In the genomic region with DNA sequence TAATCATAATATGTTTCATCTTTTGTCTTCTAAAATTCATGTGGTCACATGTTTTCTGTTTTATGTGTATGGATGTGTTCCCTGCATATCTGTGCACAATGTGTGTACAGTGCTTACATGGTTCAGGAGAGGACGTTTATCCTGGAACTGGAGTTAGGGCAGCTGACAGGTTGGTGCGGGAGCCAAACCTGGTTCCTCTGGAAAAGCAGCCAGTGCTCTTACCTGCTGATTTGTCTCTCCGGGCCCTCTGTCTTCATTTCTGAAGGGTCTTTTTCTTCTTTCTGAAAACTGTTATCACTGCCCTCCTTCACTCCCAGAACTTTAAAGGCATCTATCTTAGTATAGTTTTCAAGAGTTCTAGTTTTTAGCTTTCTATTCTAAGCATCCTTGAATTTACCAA, we compare ENCODE assay signal across 13 mouse cellular contexts. TPM values are rescaled to one million over a fixed set of nuclear protein-coding genes. Genes with fewer than 3 reads are reported as not detected.
"Had no signal": no experiment of that assay in that cellular context is flagged by ENCODE, and none has a peak within 500 bp of the region (broad histone marks: within the 10 kb centered on the region; RNA-seq: fewer than 3 reads in every experiment).

No protein-coding gene starts in this region.

- H3K9me3 ChIP-seq: midbrain, embryonic 10.5 days; midbrain, embryonic 13.5 days; neural tube, embryonic 13.5 days; neural tube, embryonic 15.5 days had no signal

- H3K27me3 ChIP-seq: midbrain, embryonic 13.5 days; neural tube, embryonic 13.5 days; neural tube, embryonic 15.5 days had no signal

- H3K4me1 ChIP-seq: midbrain, embryonic 10.5 days; midbrain, embryonic 13.5 days; neural tube, embryonic 13.5 days; neural tube, embryonic 15.5 days had no signal

- H3K9ac ChIP-seq: lung, embryonic 14.5 days; midbrain, embryonic 13.5 days; neural tube, embryonic 13.5 days; neural tube, embryonic 15.5 days had no signal

- H3K4me3 ChIP-seq: midbrain, embryonic 10.5 days; midbrain, embryonic 13.5 days; myocyte; neural tube, embryonic 13.5 days; neural tube, embryonic 15.5 days had no signal

- H3K36me3 ChIP-seq: midbrain, embryonic 10.5 days; midbrain, embryonic 13.5 days; neural tube, embryonic 13.5 days; neural tube, embryonic 15.5 days had no signal

- H3K4me2 ChIP-seq: lung, embryonic 14.5 days; midbrain, embryonic 13.5 days; neural tube, embryonic 13.5 days; neural tube, embryonic 15.5 days had no signal

- H3K27ac ChIP-seq: midbrain, embryonic 10.5 days; midbrain, embryonic 13.5 days; neural tube, embryonic 13.5 days; neural tube, embryonic 15.5 days had no signal

RNA-seq across cellular contexts. Expression of a gene that starts 12.6 kb away (rescaled TPM):
- polyA plus RNA-seq: lung, embryonic 14.5 days; lung, embryonic 16.5 days; midbrain, embryonic 10.5 days; midbrain, embryonic 13.5 days; midbrain, embryonic 16.5 days; myocyte; neural tube, embryonic 13.5 days; small intestine, adult 2 months had no signal

RNA-seq across cellular contexts. Expression of a gene that starts 13.2 kb away (rescaled TPM):
- polyA plus RNA-seq: midbrain, embryonic 10.5 days; midbrain, embryonic 16.5 days; small intestine, adult 2 months had no signal

RNA-seq across cellular contexts. Expression of a gene that starts 32.1 kb away (rescaled TPM):
- polyA plus RNA-seq: lung, embryonic 14.5 days; lung, embryonic 16.5 days; midbrain, embryonic 10.5 days; midbrain, embryonic 13.5 days; midbrain, embryonic 16.5 days; myocyte; neural tube, embryonic 11.5 days; neural tube, embryonic 13.5 days; small intestine, adult 2 months; stomach, embryonic 14.5 days; thymus, postnatal 0 days had no signal

RNA-seq across cellular contexts. Expression of a gene that starts 51.5 kb away (rescaled TPM):
- polyA plus RNA-seq: lung, embryonic 14.5 days; lung, embryonic 16.5 days; midbrain, embryonic 10.5 days; midbrain, embryonic 13.5 days; midbrain, embryonic 16.5 days; myocyte; neural tube, embryonic 11.5 days; neural tube, embryonic 13.5 days; neural tube, embryonic 15.5 days; stomach, embryonic 14.5 days; stomach, embryonic 16.5 days; thymus, postnatal 0 days had no signal
